Mouse (Mus musculus): ENCODE measurements around the gene Doc2a. TPM values are rescaled to one million over a fixed set of nuclear protein-coding genes. Genes with fewer than 3 reads are reported as not detected.

The Doc2a gene
- polyA plus RNA-seq, 1 experiment from 2014 or later = 0.33 TPM

DNA sequence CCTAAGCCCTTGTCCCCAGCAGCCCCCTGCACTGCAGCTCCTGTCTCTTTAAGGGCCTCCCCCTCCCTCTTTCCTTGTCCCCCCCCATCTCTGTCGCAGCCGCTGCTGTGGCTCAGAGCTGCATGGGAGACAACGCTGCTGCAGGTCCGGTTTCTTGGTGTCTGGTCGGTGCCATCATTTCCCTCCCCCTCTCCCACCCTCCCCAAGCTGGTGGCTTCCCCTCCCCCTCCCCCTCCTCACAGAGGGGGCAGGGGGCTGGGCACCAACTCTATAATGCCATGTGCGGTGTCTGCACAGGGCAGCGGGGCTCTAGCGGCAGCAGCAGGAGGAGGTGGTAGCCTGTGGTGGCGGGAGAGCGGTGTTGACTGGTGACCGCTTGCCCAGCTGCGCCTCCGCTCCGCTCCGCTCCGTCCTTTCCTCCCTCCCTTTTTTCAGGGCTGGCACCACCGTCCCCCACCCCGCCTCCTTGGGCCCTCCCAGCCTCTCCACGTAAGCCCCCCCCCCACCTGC lies 24.0 kb upstream of the Doc2a start:
- H3K9ac ChIP-seq = peak overlapping the region; percentile 23; the same call in 1 of the 2 replicates

DNA sequence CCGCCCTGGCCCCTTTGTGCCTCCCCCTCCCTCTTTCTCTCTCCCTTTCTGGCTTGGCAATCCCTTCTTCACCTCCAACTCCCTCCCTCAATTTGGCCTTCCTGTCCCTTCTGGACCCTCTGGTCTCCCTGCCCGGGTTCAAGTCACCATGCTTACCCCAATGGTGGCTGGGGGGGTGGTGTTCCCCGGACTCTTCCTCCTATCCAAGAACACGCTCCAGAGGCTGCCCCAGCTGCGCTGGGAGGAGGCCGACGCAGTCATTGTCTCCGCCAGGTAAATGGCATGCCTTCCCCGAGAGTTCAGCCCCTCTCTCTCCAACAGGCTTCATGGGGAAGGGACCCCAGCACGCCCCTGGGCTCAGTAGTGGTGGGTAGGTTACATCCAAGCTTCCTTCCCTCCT lies 23.3 kb upstream of the Doc2a start:
- DNase-seq = no peak
- Histone ChIP-seq H3K9ac (no peak overlapping the region), H3K4me1 (ENCODE audit: insufficient read depth) (no peaks in the 10 kb centered on the region), H3K9me3 (ENCODE audit: low read depth, low read length) (no peaks in the 10 kb centered on the region), H3K27ac (ENCODE audit: low read depth) (no peak overlapping the region), H3K4me2 (no peak overlapping the region), H3K27me3 (ENCODE audit: insufficient read depth, low read length) (peaks cover 22% of the 10 kb centered on the region), H3K4me3 (ENCODE audit: low read depth, low read length) (no peak overlapping the region), H3K36me3 (ENCODE audit: insufficient read depth) (no peaks in the 10 kb centered on the region)
- 10% methylated on average over 10 of the region's 10 CpGs for WGBS
- TF ChIP-seq CTCF (IDR thresholded peaks at IDR 0.05; ENCODE audit: low read depth) = no peak
- no peak for ATAC-seq (ENCODE audit: insufficient read depth)

More for the DNA sequence above, 24.0 kb upstream of the Doc2a start:
- Histone ChIP-seq H3K4me2 (peak overlapping the region; percentile 57), H3K4me3 (ENCODE audit: low read depth, low read length) (peak overlapping the region; percentile 25), H3K27ac (ENCODE audit: low read depth) (no peak overlapping the region), H3K4me1 (ENCODE audit: insufficient read depth) (no peaks in the 10 kb centered on the region), H3K36me3 (ENCODE audit: insufficient read depth) (no peaks in the 10 kb centered on the region), H3K27me3 (ENCODE audit: insufficient read depth, low read length) (peaks cover 22% of the 10 kb centered on the region), H3K9me3 (ENCODE audit: low read depth, low read length) (no peaks in the 10 kb centered on the region)
- DNase-seq = no peak
- 0% methylated on average over 17 of the region's 19 CpGs for WGBS
- no peak for TF ChIP-seq CTCF (IDR thresholded peaks at IDR 0.05; ENCODE audit: low read depth)
- ATAC-seq (ENCODE audit: insufficient read depth) = no peak

DNA sequence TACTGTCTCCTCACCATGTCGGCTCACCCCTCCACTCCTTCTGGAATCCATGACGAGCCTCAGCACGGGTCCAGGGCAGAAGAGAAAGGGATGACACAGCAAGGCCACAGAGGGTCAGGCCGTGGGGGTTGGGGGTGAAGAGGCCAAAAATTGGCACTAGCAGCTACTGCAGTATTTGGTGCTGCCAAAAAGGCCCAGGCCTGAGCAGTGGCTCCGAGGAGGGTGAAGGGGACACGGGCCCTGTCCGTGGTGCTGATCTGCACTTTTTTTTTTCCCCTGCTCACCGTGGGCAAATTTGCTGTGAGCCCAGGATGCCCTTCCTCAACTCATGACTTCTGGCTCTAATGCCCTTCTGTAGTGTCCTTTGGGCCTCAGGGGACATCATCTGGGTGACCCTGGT lies 21.8 kb upstream of the Doc2a start:
- H3K27ac ChIP-seq (ENCODE audit: low read depth) = no peak overlapping the region
- no peaks in the 10 kb centered on the region for H3K4me1 ChIP-seq (ENCODE audit: insufficient read depth)
- TF ChIP-seq CTCF (IDR thresholded peaks at IDR 0.05; ENCODE audit: low read depth) = no peak
- H3K4me3 ChIP-seq (ENCODE audit: low read depth, low read length) = no peak overlapping the region
- no peaks in the 10 kb centered on the region for H3K36me3 ChIP-seq (ENCODE audit: insufficient read depth)
- H3K4me2 ChIP-seq = no peak overlapping the region
- H3K27me3 ChIP-seq (ENCODE audit: insufficient read depth, low read length) = peaks cover 22% of the 10 kb centered on the region
- DNase-seq (peak; percentile 72), ATAC-seq (ENCODE audit: insufficient read depth) (no peak)
- H3K9ac ChIP-seq = no peak overlapping the region
- H3K9me3 ChIP-seq (ENCODE audit: low read depth, low read length) = no peaks in the 10 kb centered on the region
- WGBS = 9% methylated on average over 8 of the region's 8 CpGs

DNA sequence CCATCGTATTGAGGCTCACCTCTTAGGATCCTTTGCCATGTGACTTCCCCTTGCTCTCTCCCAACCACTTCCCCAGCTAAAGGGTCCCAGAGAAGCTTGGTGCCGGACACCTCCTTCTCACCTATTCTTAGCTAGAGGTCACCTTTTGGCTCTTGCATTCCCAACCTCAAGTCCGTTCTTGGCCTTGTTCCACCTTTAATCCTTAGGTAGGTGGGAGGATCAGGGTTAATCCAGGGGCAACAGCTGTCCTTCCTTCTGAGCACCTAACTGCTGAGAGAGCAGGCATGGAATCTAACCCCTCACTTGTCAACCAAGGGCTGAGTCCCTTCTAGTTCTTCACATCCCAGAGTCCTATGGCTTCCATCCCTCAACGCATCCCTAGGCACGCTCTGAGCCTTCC lies 21.3 kb upstream of the Doc2a start:
- ATAC-seq (ENCODE audit: insufficient read depth) (no peak), DNase-seq (no peak)
- Histone ChIP-seq H3K4me1 (ENCODE audit: insufficient read depth) (no peaks in the 10 kb centered on the region), H3K9me3 (ENCODE audit: low read depth, low read length) (no peaks in the 10 kb centered on the region), H3K36me3 (ENCODE audit: insufficient read depth) (no peaks in the 10 kb centered on the region), H3K4me2 (no peak overlapping the region), H3K27me3 (ENCODE audit: insufficient read depth, low read length) (peaks cover 22% of the 10 kb centered on the region), H3K9ac (no peak overlapping the region), H3K4me3 (ENCODE audit: low read depth, low read length) (no peak overlapping the region), H3K27ac (ENCODE audit: low read depth) (no peak overlapping the region)
- WGBS = 60% methylated on average over 5 of the region's 5 CpGs
- TF ChIP-seq CTCF (IDR thresholded peaks at IDR 0.05; ENCODE audit: low read depth) = no peak

DNA sequence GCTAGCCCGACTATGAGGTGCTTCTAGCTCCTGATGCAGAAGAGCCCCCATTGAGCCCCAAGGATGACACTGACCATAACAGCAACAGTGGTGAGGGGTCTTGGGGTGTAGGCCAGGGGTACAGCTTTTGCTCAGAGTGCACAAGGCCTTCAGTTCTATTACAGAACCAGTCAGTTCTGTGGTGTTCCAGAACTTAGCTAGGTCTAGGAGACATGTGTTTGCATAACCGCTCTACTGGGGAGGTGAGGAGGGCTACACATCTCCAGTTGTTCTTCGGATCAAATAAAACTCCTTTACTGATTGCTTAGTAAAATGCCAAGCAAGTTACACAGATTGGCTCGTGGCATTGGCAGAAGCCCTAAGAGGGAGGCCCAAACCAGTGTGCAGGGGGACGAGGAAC lies 15.7 kb upstream of the Doc2a start, which contains the start of gene 4930451I11Rik:
4930451I11Rik (minus strand) TSS at position 101 of the 400 bp plus-strand sequence.
- 58% methylated on average over 5 of the region's 5 CpGs for WGBS
- DNase-seq (no peak), ATAC-seq (ENCODE audit: insufficient read depth) (no peak)
- Histone ChIP-seq H3K27me3 (ENCODE audit: insufficient read depth, low read length) (no peaks in the 10 kb centered on the region), H3K4me1 (ENCODE audit: insufficient read depth) (no peaks in the 10 kb centered on the region), H3K4me2 (peak within 1 kb of the TSS; percentile 58), H3K36me3 (ENCODE audit: insufficient read depth) (no peaks in the 10 kb centered on the region), H3K27ac (ENCODE audit: low read depth) (no peak within 1 kb of the TSS), H3K9ac (no peak within 1 kb of the TSS), H3K4me3 (ENCODE audit: low read depth, low read length) (peak within 1 kb of the TSS; percentile 29), H3K9me3 (ENCODE audit: low read depth, low read length) (no peaks in the 10 kb centered on the region)
- TF ChIP-seq CTCF (IDR thresholded peaks at IDR 0.05; ENCODE audit: low read depth) = no peak

DNA sequence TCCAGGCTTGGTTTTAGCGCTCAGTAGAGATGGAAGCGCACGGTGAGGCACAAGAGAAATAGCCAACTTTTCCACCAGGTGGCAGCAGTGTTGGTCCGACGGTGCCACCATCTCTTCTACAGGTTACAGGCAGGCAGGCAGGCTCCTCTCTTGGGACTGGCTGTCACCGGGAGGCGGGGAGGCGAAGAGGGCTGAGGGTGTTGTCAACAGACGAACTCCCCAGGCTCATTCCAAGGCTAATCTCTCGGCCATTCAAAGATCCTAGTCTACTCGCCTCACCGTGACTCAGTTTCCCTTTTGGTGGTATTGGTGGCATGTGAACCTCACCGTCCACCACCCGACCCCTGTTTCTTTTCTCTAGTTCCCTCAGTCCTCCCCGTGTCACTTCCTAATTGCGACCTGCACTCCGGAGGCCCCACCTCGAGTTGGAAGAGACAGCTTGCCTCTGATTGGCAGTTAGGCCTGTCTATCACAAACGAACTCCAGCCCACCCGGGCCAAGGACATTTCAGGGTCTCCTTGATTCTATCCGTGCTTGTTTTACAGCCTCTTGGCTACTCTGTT lies 15.1 kb upstream of the Doc2a start:
- 2% methylated on average over 21 of the region's 21 CpGs for WGBS
- ATAC-seq (ENCODE audit: insufficient read depth) (peak; percentile 80), DNase-seq (peak; percentile 90)
- Histone ChIP-seq H3K9ac (no peak overlapping the region), H3K4me3 (ENCODE audit: low read depth, low read length) (peak overlapping the region; percentile 29), H3K4me2 (peak overlapping the region; percentile 58), H3K9me3 (ENCODE audit: low read depth, low read length) (no peaks in the 10 kb centered on the region), H3K4me1 (ENCODE audit: insufficient read depth) (no peaks in the 10 kb centered on the region), H3K27me3 (ENCODE audit: insufficient read depth, low read length) (no peaks in the 10 kb centered on the region), H3K27ac (ENCODE audit: low read depth) (no peak overlapping the region), H3K36me3 (ENCODE audit: insufficient read depth) (no peaks in the 10 kb centered on the region)
- TF ChIP-seq CTCF (IDR thresholded peaks at IDR 0.05; ENCODE audit: low read depth) = peak; percentile 88

DNA sequence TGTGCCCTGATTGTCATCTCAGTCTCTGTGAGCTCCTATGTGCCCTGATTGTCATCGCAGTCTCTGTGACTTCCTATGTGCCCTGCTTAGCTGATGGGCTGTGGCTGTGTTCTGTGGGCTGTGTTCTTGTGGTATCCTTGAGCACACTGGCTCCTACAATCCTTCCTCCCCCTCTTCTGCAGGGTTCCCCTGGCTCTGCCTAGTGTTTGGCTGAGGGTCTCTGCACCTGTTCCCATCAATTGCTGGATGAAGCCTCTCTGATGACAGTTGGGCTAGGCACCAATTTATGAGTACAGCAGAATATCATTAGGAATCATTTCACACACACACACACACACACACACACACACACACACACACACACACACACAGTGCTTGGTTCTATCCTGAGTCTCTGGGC lies 13.9 kb upstream of the Doc2a start:
- no peak for DNase-seq
- Histone ChIP-seq H3K9me3 (ENCODE audit: low read depth, low read length) (no peaks in the 10 kb centered on the region), H3K4me2 (no peak overlapping the region), H3K36me3 (ENCODE audit: insufficient read depth) (no peaks in the 10 kb centered on the region), H3K4me3 (ENCODE audit: low read depth, low read length) (no peak overlapping the region), H3K4me1 (ENCODE audit: insufficient read depth) (no peaks in the 10 kb centered on the region), H3K27ac (ENCODE audit: low read depth) (no peak overlapping the region), H3K9ac (no peak overlapping the region), H3K27me3 (ENCODE audit: insufficient read depth, low read length) (no peaks in the 10 kb centered on the region)
- WGBS = 91% methylated on average over 1 of the region's 1 CpGs
- no peak for ATAC-seq (ENCODE audit: insufficient read depth)
- no peak for TF ChIP-seq CTCF (IDR thresholded peaks at IDR 0.05; ENCODE audit: low read depth)

All from lung, embryonic 14.5 days (tissue).